Mouse (Mus musculus): Measurements from ENCODE around the gene Olfr101.

DNA sequence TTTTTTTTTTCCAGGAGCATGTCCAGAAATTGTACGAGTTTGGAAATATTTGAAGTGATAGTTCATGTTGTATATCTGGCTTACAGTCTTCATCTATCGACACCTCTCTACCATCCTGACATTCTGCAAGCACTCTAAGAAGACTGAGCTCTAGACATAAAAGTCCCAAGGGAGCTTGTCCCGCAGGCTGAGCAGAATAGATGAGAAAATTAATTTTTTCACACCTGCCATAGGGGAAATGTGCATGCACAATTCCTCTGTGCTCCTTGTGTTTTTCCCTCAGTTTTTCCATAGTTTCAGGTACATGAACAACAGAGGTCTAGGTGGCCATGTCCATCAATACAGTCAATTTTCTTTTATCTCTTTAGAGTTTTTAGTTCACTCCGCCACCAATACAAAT is at the start of gene Olfr101:
- TF ChIP-seq GATA1 (IDR thresholded peaks at IDR 0.05; ENCODE audit: borderline replicate concordance, low read length) = no peak
- TF ChIP-seq FLI1 (IDR thresholded peaks at IDR 0.05; ENCODE audit: low read length) = no peak
